Mouse (Mus musculus) embryonic facial prominence, embryonic 10.5 days (tissue): ENCODE results near the gene Taar7f. TPM values are rescaled to one million over a fixed set of nuclear protein-coding genes. Genes with fewer than 3 reads are reported as not detected.
"Not testable (repeated sequence)": the region's sequence is repeated elsewhere in the genome, so short reads cannot be mapped to it uniquely, and the experiment has no call there.

ENCODE experiments used
- DNase-seq: peaks from one replicate; pipeline ENCODE4 v3.0.0-alpha.2; 2017; ENCODE audit warnings: low spot score
- H3K27ac ChIP-seq: fragments of 300-500 bp; sonication (generic); replicated peaks from 2 replicates; pipeline ENCODE4 v1.5.1; 2016; ENCODE audit warnings: mild to moderate bottlenecking
- H3K27me3 ChIP-seq: fragments of 300-500 bp; sonication (generic); replicated peaks from 2 replicates; pipeline ENCODE4 v1.6.1; 2016; ENCODE audit warnings: low read depth, mild to moderate bottlenecking; ENCODE audit not compliant: poor library complexity, severe bottlenecking
- H3K36me3 ChIP-seq: fragments of 300-500 bp; sonication (generic); replicated peaks from 2 replicates; pipeline ENCODE4 v1.6.1; 2016; ENCODE audit warnings: mild to moderate bottlenecking, moderate library complexity
- H3K4me1 ChIP-seq: fragments of 300-500 bp; sonication (generic); 2 replicates; pipeline ENCODE4 v1.6.1; 2016
- H3K4me3 ChIP-seq: fragments of 300-500 bp; sonication (generic); 2 replicates; pipeline ENCODE4 v1.5.1; 2016; ENCODE audit warnings: mild to moderate bottlenecking, moderate library complexity
- H3K9me3 ChIP-seq: fragments of 300-500 bp; sonication (generic); 2 replicates; pipeline ENCODE4 v1.6.1; 2016; ENCODE audit warnings: mild to moderate bottlenecking
- WGBS: fragments of 180-500 bp; shearing (Covaris S2); methylation state at CpG from one replicate; pipeline ENCODE4 v1.1.7; 2016; 5-methylcytosine and 5-hydroxymethylcytosine counted together
- polyA plus RNA-seq: library from polyadenylated mRNA; unstranded; fragments of >200 nt; fragmentation: Nextera tagmentation; extraction: Ambion mirVana; gene quantifications from 2 replicates; pipeline ENCODE4 v1.2.1, GENCODE M21; 2016

Gene Taar7f
- polyA plus RNA-seq, result not detected in 2 replicates

GRCm38 (mm10) chr10:24049210-24049609 is at the start of gene Taar7f:
TSS of gene Taar7f (plus strand) at chr10:24049510.
- H3K27ac ChIP-seq, result no peak within 1 kb of the TSS
- no peaks in the 10 kb centered on the region for H3K27me3 ChIP-seq
- no peaks in the 10 kb centered on the region for H3K36me3 ChIP-seq
- H3K4me1 ChIP-seq, result no peaks in the 10 kb centered on the region
- H3K9me3 ChIP-seq, result no peaks in the 10 kb centered on the region
- DNase-seq, result no peak
- H3K4me3 ChIP-seq, result no peak within 1 kb of the TSS

DNA sequence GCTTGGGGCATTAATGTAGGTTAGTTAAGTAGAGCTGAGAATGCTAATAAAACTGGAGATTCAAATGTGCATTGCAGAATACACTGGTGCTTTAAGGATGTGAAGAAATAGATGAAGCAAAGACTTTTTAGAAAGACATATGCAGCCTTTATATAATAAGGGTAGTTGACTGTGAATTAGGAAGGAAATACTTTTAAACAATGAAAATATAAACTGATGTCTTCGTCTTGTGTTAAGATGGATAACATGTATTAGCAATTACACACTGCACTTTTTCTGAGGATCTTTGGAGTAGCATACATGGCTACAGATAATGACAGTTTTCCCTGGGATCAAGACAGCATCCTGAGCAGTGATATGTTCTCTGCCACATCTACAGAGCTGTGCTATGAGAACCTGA is 49.7 kb upstream of the Taar7f start, which contains the start of gene Taar7b:
Gene Taar7b, plus strand, starts transcription at position 301 of the 400 bp plus-strand sequence.
- no peak for DNase-seq
- Histone ChIP-seq H3K36me3 (no peaks in the 10 kb centered on the region), H3K4me1 (no peaks in the 10 kb centered on the region), H3K9me3 (no peaks in the 10 kb centered on the region), H3K4me3 (no peak within 1 kb of the TSS), H3K27me3 (no peaks in the 10 kb centered on the region), H3K27ac (no peak within 1 kb of the TSS)
- WGBS, result 84% methylated on average over 1 of the region's 1 CpGs

- Histone ChIP-seq H3K36me3 (no peaks in the 10 kb centered on the region), H3K27ac (no peak overlapping the region), H3K4me1 (no peaks in the 10 kb centered on the region), H3K4me3 (no peak overlapping the region), H3K27me3 (no peaks in the 10 kb centered on the region), H3K9me3 (no peaks in the 10 kb centered on the region)
- 78% methylated on average over 1 of the region's 1 CpGs for WGBS
- DNase-seq, result no peak
Observed at GRCm38 (mm10) chr10:24006442-24006841, 42.9 kb upstream of the Taar7f start.

DNA sequence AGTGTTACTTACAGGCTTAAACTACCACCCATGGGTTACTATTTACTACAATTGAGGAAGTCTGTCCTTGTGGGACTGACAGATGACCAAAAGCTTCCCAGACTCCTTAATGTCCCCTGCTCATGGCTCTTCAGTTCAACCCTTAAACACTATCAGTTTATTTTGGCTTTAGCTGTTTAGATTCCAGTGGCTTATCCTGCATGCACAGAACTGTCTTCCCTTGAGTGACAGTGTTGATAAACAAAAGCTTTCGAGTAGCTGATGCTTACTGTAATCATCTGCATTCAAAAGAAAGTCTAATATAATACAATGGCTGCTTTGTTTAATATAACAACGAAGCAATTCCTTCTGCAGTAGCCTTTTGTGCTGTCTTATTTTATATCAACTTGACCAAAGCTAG is 42.3 kb upstream of the Taar7f start:
- no peak for DNase-seq
- Histone ChIP-seq H3K4me1 (no peaks in the 10 kb centered on the region), H3K36me3 (no peaks in the 10 kb centered on the region), H3K27ac (no peak overlapping the region), H3K27me3 (no peaks in the 10 kb centered on the region), H3K9me3 (no peaks in the 10 kb centered on the region), H3K4me3 (no peak overlapping the region)
- 65% methylated on average over 2 of the region's 2 CpGs for WGBS

DNA sequence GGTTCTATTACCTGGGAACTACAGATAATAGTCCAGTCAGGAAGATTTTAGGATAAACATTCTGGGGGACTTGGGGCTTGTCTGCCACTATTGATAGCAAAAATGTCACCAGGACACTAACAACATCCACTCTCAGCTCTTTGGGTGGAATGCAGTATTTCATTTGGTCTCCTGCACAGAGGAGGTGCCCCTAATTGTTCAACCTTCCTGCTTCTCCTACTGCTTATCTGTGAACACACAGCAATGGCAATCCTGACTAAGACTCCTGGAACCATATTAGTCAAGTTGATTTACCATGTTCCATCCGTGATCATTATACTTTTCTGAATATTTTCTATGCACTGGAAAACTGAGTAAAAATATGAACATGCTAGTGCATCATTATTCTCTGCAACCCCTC is 41.2 kb upstream of the Taar7f start:
- 92% methylated on average over 1 of the region's 1 CpGs for WGBS
- H3K27ac ChIP-seq, result no peak overlapping the region
- no peaks in the 10 kb centered on the region for H3K36me3 ChIP-seq
- no peaks in the 10 kb centered on the region for H3K4me1 ChIP-seq
- no peak overlapping the region for H3K4me3 ChIP-seq
- H3K9me3 ChIP-seq, result no peaks in the 10 kb centered on the region
- DNase-seq, result no peak
- H3K27me3 ChIP-seq, result no peaks in the 10 kb centered on the region

- no peaks in the 10 kb centered on the region for H3K36me3 ChIP-seq
- no peak for DNase-seq
- H3K9me3 ChIP-seq, result no peaks in the 10 kb centered on the region
- H3K27ac ChIP-seq, result no peak within 1 kb of the TSS
- no peak within 1 kb of the TSS for H3K4me3 ChIP-seq
- no peaks in the 10 kb centered on the region for H3K4me1 ChIP-seq
- no peaks in the 10 kb centered on the region for H3K27me3 ChIP-seq
Observed at GRCm38 (mm10) chr10:24026922-24027321, 22.4 kb upstream of the Taar7f start, which contains the start of gene Taar7d. TSS of gene Taar7d (plus strand) at chr10:24027222.

DNA sequence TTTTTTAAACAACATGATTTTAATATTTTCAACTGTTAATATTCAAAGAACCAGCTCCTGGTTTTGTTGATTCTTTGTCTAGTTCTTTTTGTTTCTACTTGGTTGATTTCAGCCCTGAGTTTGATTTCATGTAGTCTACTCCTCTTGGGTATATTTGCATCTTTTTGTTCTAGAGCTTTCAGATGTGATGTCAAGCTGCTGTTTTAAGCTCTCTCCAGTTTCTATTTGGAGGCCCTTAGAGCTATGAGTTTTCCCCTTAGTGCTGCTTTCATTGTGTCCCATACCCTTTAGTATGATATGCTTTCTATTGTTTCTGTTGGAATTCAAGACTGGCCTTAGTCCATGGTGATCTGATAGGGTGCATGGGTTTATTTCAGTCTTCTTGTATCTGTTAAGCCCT is 18.0 kb upstream of the Taar7f start:
- Histone ChIP-seq H3K9me3 (no peaks in the 10 kb centered on the region), H3K4me1 (no peaks in the 10 kb centered on the region), H3K27me3 (no peaks in the 10 kb centered on the region), H3K27ac (no peak overlapping the region), H3K4me3 (no peak overlapping the region), H3K36me3 (no peaks in the 10 kb centered on the region)
- no peak for DNase-seq

DNA sequence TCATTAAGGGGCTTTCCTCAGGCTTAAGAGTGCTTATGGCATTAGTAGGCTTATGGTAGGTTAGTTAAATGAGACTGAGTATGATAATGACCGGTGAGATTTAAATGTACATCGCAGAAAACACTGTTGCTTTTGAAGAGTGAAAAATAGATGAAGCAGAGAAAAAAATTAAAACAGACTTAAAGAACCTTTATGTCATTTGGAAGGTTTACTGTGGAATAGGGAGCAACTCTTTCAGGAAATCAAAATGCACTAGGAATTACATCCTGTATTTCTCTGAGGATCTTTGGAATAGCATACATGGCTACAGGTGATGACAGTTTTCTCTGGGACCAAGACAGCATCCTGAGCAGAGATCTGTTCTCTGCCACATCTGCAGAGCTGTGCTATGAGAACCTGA is 12.0 kb upstream of the Taar7f start, which contains the start of gene Taar7e:
Gene Taar7e, plus strand, starts transcription at position 301 of the 400 bp plus-strand sequence.
- no peak for DNase-seq
- H3K36me3 ChIP-seq, result no peaks in the 10 kb centered on the region
- H3K4me3 ChIP-seq, result no peak within 1 kb of the TSS
- no peaks in the 10 kb centered on the region for H3K9me3 ChIP-seq
- no peak within 1 kb of the TSS for H3K27ac ChIP-seq
- WGBS, result 89% methylated on average over 2 of the region's 2 CpGs
- no peaks in the 10 kb centered on the region for H3K27me3 ChIP-seq
- H3K4me1 ChIP-seq, result no peaks in the 10 kb centered on the region

DNA sequence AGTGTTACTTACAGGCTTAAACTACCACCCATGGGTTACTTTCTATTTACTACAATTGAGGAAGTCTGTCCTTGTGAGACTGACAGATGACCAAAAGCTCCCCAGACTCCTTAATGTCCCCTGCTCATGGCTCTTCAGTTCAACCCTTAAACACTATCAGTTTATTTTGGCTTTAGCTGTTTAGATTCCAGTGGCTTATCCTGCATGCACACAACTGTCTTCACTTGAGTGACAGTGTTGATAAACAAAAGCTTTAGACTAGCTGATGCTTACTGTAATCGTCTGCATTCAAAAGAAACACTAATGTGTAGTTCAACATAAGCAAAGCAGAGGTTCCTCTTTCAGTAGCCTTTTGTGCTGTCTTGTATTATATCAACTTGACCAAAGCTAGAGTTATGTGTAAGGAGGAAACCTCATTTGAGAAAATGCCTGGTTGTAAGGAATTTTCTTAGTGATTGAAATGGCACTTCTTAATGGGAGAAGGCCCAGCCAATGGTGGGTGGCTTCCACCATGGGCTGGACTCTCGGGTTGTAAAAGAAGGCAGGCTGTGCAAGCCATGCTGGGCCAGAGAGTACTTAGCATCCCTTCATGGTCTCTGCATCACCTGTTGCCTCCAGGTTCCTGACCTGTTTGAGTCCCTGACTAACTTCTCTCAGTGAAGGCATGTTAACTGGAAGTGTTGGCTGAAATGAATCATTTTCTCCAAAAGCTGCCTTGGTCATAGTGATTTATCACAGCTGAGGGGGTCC is 9.0 kb upstream of the Taar7f start:
- H3K4me3 ChIP-seq, result no peak overlapping the region
- H3K27ac ChIP-seq, result no peak overlapping the region
- 66% methylated on average over 2 of the region's 2 CpGs for WGBS
- no peak for DNase-seq
- no peaks in the 10 kb centered on the region for H3K36me3 ChIP-seq
- no peaks in the 10 kb centered on the region for H3K27me3 ChIP-seq
- no peaks in the 10 kb centered on the region for H3K9me3 ChIP-seq
- H3K4me1 ChIP-seq, result no peaks in the 10 kb centered on the region

GRCm38 (mm10) chr10:24052039-24052438 is 2.7 kb downstream of the Taar7f start:
- DNase-seq, result no peak
- no peak overlapping the region for H3K27ac ChIP-seq
- no peak overlapping the region for H3K4me3 ChIP-seq
- no peaks in the 10 kb centered on the region for H3K4me1 ChIP-seq
- no peaks in the 10 kb centered on the region for H3K9me3 ChIP-seq
- H3K36me3 ChIP-seq, result no peaks in the 10 kb centered on the region
- 77% methylated on average over 5 of the region's 5 CpGs for whole genome bisulfite sequencing
- H3K27me3 ChIP-seq, result no peaks in the 10 kb centered on the region

- no peak for DNase-seq
- no peaks in the 10 kb centered on the region for H3K9me3 ChIP-seq
- 91% methylated on average over 3 of the region's 3 CpGs for WGBS
- no peaks in the 10 kb centered on the region for H3K27me3 ChIP-seq
- no peaks in the 10 kb centered on the region for H3K36me3 ChIP-seq
- H3K4me1 ChIP-seq, result no peaks in the 10 kb centered on the region
- H3K4me3 ChIP-seq, result no peak overlapping the region
- no peak overlapping the region for H3K27ac ChIP-seq
Observed at GRCm38 (mm10) chr10:24058986-24059385, 9.7 kb downstream of the Taar7f start.

- not testable (repeated sequence) for H3K27me3 ChIP-seq, H3K4me1 ChIP-seq, H3K36me3 ChIP-seq, H3K9me3 ChIP-seq, DNase-seq, H3K27ac ChIP-seq, H3K4me3 ChIP-seq
- WGBS, result 38% methylated on average over 2 of the region's 2 CpGs
Observed at GRCm38 (mm10) chr10:24074751-24075150, 25.4 kb downstream of the Taar7f start.

GRCm38 (mm10) chr10:24076200-24076599 is 26.9 kb downstream of the Taar7f start, which contains the start of gene Taar8a:
TSS of gene Taar8a (plus strand) at chr10:24076500.
- not testable (repeated sequence) for H3K4me1 ChIP-seq, H3K27me3 ChIP-seq, H3K4me3 ChIP-seq, DNase-seq, H3K36me3 ChIP-seq, H3K9me3 ChIP-seq, H3K27ac ChIP-seq
- 84% methylated on average over 2 of the region's 4 CpGs for WGBS
